Mouse (Mus musculus) liver, embryonic 14.5 days (tissue): ENCODE measurements at regions not wholly inside any gene's neighbourhood (a gene's known extent, or its start where the extent isn't known, plus 50 kb on each side); places are given as distances from the start of the nearest gene placed in this dataset.

Source experiments
- ATAC-seq: fragments of 200-750 bp; cut with Nextera tagmentation; 2 replicates; pipeline ENCODE4 v1.8.0; 2017; ENCODE audit warnings: moderate number of reproducible peaks, mild to moderate bottlenecking, moderate library complexity; ENCODE audit not compliant: insufficient read depth
- DNase-seq, 3 experiments: peaks; one replicate each; pipeline ENCODE4 v3.0.0-alpha.2; 2012 to 2013; ENCODE audit warnings: low read depth in 3 of 3, low spot score in 3 of 3
- H3K27ac ChIP-seq: fragments of 300-500 bp; sonication (generic); 2 replicates; pipeline ENCODE4 v1.5.1; 2014; ENCODE audit warnings: moderate library complexity, mild to moderate bottlenecking, control low read depth, inconsistent platforms
- H3K27me3 ChIP-seq: fragments of 300-500 bp; sonication (generic); 2 replicates; pipeline ENCODE4 v1.6.1; 2014; ENCODE audit warnings: mild to moderate bottlenecking, low read length, moderate library complexity; ENCODE audit not compliant: control insufficient read depth, insufficient read depth
- H3K36me3 ChIP-seq: fragments of 300-500 bp; sonication (generic); replicated peaks from 2 replicates; pipeline ENCODE4 v1.6.1; 2014; ENCODE audit warnings: low read depth; ENCODE audit not compliant: control insufficient read depth, insufficient read depth
- H3K4me1 ChIP-seq, 2 experiments: fragments of 200-500 bp in 1 of 2; fragments of 300-500 bp in 1 of 2; sonication (generic) in 1 of 2; replicated peaks; 2 replicates each; pipeline ENCODE4 v1.6.1; 2012 to 2014; ENCODE audit warnings: antibody characterized with exemption in 1 of 2, inconsistent platforms in 1 of 2, low read length in 1 of 2; ENCODE audit not compliant: control insufficient read depth in 2 of 2, insufficient read depth in 2 of 2
- H3K4me2 ChIP-seq: fragments of 300-500 bp; sonication (generic); 2 replicates; pipeline ENCODE4 v1.6.1; 2014; ENCODE audit warnings: low read depth, mild to moderate bottlenecking, control low read depth, moderate library complexity
- H3K4me3 ChIP-seq, 2 experiments: fragments of 200-500 bp in 1 of 2; fragments of 300-500 bp in 1 of 2; sonication (generic) in 1 of 2; 2 replicates each; pipeline ENCODE4 v1.5.1; 2012 to 2014; ENCODE audit warnings: low read depth in 2 of 2, low read length in 2 of 2, mild to moderate bottlenecking in 2 of 2, control low read depth in 1 of 2, inconsistent platforms in 1 of 2, moderate library complexity in 1 of 2; ENCODE audit not compliant: insufficient read depth in 1 of 2
- H3K9ac ChIP-seq: fragments of 300-500 bp; sonication (generic); replicated peaks from 2 replicates; pipeline ENCODE4 v1.6.1; 2014; ENCODE audit warnings: mild to moderate bottlenecking, control low read depth, moderate library complexity
- H3K9me3 ChIP-seq: fragments of 300-500 bp; sonication (generic); 2 replicates; pipeline ENCODE4 v1.6.1; 2016; ENCODE audit warnings: low read length, mixed read lengths; ENCODE audit not compliant: control insufficient read depth
- CTCF ChIP-seq: IDR thresholded peaks from 2 replicates; pipeline ENCODE4 v1.5.1; 2016; ENCODE audit warnings: antibody characterized with exemption, low read depth, control low read depth
- EP300 ChIP-seq: IDR thresholded peaks from 2 replicates; pipeline ENCODE4 v1.6.1; 2016; ENCODE audit warnings: antibody characterized with exemption, low read depth
- WGBS: fragments of 180-500 bp; shearing (Covaris S2); extraction: QIAGEN DNeasy Blood & Tissue Kit; methylation state at CpG from one replicate; pipeline ENCODE4 v1.1.7; 2014; ENCODE audit not compliant: insufficient replicate concordance; 5-methylcytosine and 5-hydroxymethylcytosine counted together

DNA sequence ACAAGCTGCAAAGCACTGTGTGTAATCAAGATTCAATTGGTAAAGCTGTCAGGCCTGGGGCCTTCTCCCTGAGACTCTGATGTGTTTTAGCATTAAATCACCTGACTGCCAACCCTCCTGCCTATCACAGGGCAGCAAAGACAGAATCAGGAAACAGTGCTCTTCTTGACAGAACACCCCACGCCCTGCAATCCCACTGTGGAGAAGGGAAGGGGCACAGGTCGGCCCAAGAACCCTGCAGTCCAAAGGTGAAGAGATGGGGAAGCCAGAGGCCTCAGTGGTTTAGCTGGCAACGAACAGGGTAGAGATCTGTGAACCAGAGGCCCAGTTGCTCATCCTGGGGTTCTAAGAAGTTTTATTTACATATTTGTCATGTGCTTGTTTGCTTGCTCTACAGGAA lies 71.3 kb downstream of the Gm9376 start:
- no peak overlapping the region for H3K4me3 ChIP-seq
- H3K27me3 ChIP-seq = no peaks in the 10 kb centered on the region
- H3K4me2 ChIP-seq = no peak overlapping the region
- 36% methylated on average over 3 of the region's 3 CpGs for WGBS
- H3K9me3 ChIP-seq = no peaks in the 10 kb centered on the region
- no peaks in the 10 kb centered on the region for H3K36me3 ChIP-seq
- ATAC-seq (no peak), DNase-seq (no peak)
- no peaks in the 10 kb centered on the region for H3K4me1 ChIP-seq
- H3K27ac ChIP-seq = no peak overlapping the region
- no peak overlapping the region for H3K9ac ChIP-seq
- TF ChIP-seq EP300 (no peak), CTCF (no peak)

DNA sequence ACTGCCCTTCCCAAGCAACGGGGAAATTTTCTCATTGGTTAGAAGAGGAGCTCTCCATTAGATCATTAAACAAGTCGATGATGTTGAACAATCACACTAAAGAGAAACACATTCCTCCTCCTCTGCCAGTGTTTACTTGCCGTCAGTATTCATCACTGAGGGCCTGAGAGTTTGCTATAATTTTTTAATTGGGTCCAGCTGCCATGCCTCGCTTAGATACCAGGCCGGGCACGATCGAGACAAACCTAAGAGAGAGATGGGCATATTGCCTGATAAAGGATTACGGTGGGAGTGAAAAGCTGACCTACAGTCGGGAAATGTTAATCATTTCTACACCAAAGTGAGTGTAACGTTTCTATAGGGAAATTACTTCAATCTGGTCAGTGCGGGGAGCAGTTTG lies 96.2 kb downstream of the Gm9376 start:
- H3K27me3 ChIP-seq = no peaks in the 10 kb centered on the region
- H3K27ac ChIP-seq = no peak overlapping the region
- no peak overlapping the region for H3K4me2 ChIP-seq
- WGBS = 67% methylated on average over 11 of the region's 11 CpGs
- no peak for DNase-seq
- no peak overlapping the region for H3K9ac ChIP-seq
- H3K36me3 ChIP-seq = no peaks in the 10 kb centered on the region
- ATAC-seq = no peak
- H3K9me3 ChIP-seq = no peaks in the 10 kb centered on the region
- H3K4me3 ChIP-seq = no peak overlapping the region
- no peaks in the 10 kb centered on the region for H3K4me1 ChIP-seq
- TF ChIP-seq CTCF = no peak
- TF ChIP-seq EP300 = no peak

DNA sequence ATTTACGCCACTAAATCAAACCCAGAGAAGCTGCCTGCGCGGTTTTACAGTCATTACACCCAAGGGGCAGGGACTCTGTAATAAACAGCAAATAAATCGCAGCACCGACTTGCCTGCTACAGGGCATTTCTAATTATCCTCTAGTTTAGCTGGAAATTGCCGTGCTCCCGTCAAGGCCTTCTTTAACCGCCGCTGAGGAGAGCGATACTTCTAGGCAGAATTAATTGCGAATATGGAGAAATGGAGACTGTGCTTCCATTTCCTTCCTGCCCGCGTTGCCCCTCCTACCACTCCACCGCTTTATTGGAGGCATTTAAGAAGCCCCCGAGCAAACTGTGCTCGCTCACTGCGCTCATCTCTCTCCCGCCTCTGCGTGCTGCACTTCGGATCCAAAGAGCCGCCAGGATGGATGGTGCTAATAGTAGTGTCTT lies 96.6 kb downstream of the Gm9376 start:
- ATAC-seq (no peak), DNase-seq (no peak)
- H3K4me2 ChIP-seq = no peak overlapping the region
- no peaks in the 10 kb centered on the region for H3K27me3 ChIP-seq
- TF ChIP-seq CTCF = no peak
- TF ChIP-seq EP300 = no peak
- no peak overlapping the region for H3K9ac ChIP-seq
- no peak overlapping the region for H3K4me3 ChIP-seq
- no peaks in the 10 kb centered on the region for H3K9me3 ChIP-seq
- no peaks in the 10 kb centered on the region for H3K4me1 ChIP-seq
- H3K36me3 ChIP-seq = no peaks in the 10 kb centered on the region
- no peak overlapping the region for H3K27ac ChIP-seq
- WGBS = 70% methylated on average over 21 of the region's 21 CpGs

DNA sequence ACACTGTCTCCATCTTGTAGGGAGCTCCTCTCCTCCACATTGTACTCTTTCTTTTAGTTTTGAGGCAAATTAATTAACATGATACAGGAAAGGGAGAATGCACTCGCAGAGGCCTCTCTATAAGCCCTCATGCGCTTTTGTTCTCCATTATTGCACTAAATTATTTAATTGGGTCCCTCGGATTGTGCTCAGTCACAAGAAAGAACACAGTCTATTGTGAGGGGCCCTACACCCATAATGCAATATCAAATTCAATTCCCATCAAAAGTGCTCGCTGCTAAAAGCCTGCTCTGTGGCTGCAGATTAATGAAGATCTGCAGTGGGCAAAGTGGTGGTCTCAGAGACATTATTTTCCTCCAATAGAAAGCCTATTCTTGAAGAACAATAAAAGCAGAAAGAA lies 99.8 kb downstream of the Gm9376 start:
- no peak for DNase-seq
- ATAC-seq = no peak
- WGBS = 64% methylated on average over 4 of the region's 4 CpGs
- TF ChIP-seq EP300 = no peak
- no peak for TF ChIP-seq CTCF
- Histone ChIP-seq H3K27me3 (no peaks in the 10 kb centered on the region; the same call in 1 of the 2 replicates), H3K4me1 (peaks cover 0 to 2% of the 10 kb centered on the region in 2 experiments; a peak in 2 of 4 replicates), H3K4me3 (no peak overlapping the region), H3K4me2 (no peak overlapping the region), H3K9me3 (no peaks in the 10 kb centered on the region), H3K36me3 (no peaks in the 10 kb centered on the region), H3K27ac (no peak overlapping the region), H3K9ac (no peak overlapping the region)

DNA sequence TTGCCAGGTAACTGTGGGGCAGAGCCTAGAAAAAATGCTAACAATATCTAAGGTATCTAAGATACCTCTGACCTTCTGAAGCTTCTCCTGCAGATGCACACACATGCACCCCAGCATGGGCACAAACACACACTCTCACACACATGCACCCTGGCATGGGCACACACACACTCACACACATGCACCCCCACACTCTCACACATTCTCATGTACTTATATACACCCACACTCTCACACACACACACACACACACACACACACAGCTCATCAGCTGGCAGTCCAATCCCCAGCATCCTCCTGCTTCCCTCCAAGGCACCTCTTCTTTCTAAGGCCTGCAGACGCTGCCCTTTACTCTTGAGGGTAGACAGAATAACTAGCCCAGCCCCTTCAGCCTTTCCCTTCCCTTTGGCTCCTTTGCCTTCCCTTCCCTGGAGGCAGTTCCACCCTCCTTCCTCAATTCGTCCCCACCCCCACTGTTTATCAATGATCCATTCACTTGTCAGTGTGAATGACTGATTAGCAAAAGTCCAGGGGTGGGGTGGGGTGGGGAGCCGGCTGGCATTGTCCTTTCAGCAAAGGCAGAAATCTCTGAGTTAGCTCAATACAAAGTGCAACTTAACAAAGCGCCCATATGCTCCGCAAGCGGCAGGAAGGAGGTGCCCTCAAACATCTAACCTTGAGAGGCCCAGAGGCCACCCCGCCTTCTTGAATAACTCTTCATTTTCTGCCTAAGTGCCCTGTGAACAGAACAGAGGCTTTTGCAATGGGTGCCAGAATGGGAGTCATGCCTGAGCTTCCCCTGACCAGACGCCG lies 102.1 kb downstream of the Gm9376 start:
- no peak overlapping the region for H3K4me2 ChIP-seq
- no peaks in the 10 kb centered on the region for H3K36me3 ChIP-seq
- peaks cover 0 to 2% of the 10 kb centered on the region in 2 experiments; a peak in 2 of 4 replicates for H3K4me1 ChIP-seq
- H3K27me3 ChIP-seq = no peaks in the 10 kb centered on the region; the same call in 1 of the 2 replicates
- H3K9ac ChIP-seq = no peak overlapping the region
- 8% methylated on average over 9 of the region's 9 CpGs for WGBS
- H3K27ac ChIP-seq = no peak overlapping the region
- H3K9me3 ChIP-seq = no peaks in the 10 kb centered on the region
- TF ChIP-seq EP300 = no peak
- TF ChIP-seq CTCF = no peak
- H3K4me3 ChIP-seq = no peak overlapping the region
- ATAC-seq = no peak
- no peak for DNase-seq
